Mouse (Mus musculus) neural tube, embryonic 11.5 days (tissue): ENCODE results near the gene Dlx4. TPM values are rescaled to one million over a fixed set of nuclear protein-coding genes. Genes with fewer than 3 reads are reported as not detected.

Experiments
- polyA plus RNA-seq: library from polyadenylated mRNA; unstranded; fragments of >200 nt; fragmentation: Nextera tagmentation; extraction: Ambion mirVana; gene quantifications from 2 replicates; pipeline ENCODE4 v1.2.1, GENCODE M21; 2014

Dlx4 gene
- polyA plus RNA-seq, 1 experiment from 2014 or later = 0.11 TPM

Other genes starting within 250 kb of the Dlx4 start
- gene Col1a1, start 210.0 kb downstream of the Dlx4 start, polyA plus RNA-seq = 111 and 128 TPM in 2 replicates
- gene Hils1, start 178.7 kb downstream of the Dlx4 start, polyA plus RNA-seq = not detected in 2 replicates
- gene Sgca, start 169.9 kb downstream of the Dlx4 start, polyA plus RNA-seq = 1.9 and 2.2 TPM in 2 replicates
- gene Ppp1r9b, start 155.2 kb downstream of the Dlx4 start, polyA plus RNA-seq = 15.3 and 17.0 TPM in 2 replicates
- gene Samd14, start 136.4 kb downstream of the Dlx4 start, polyA plus RNA-seq = 53.1 and 56.2 TPM in 2 replicates
- 16.2 and 17.9 TPM in 2 replicates for gene Pdk2, start 104.9 kb downstream of the Dlx4 start, polyA plus RNA-seq
- gene Itga3, start 69.5 kb downstream of the Dlx4 start, polyA plus RNA-seq = 4.9 and 5.2 TPM in 2 replicates
- 1.8 and 2.2 TPM in 2 replicates for gene Dlx3, start 26.1 kb downstream of the Dlx4 start, polyA plus RNA-seq
- gene Tac4, start 115.3 kb upstream of the Dlx4 start, polyA plus RNA-seq = 0.24 and 0.32 TPM in 2 replicates
- 86.8 and 87.9 TPM in 2 replicates for gene Kat7, start 164.0 kb upstream of the Dlx4 start, polyA plus RNA-seq
- 11.8 and 12.2 TPM in 2 replicates for gene Fam117a, start 190.8 kb upstream of the Dlx4 start, polyA plus RNA-seq
- gene Slc35b1, start 238.4 kb upstream of the Dlx4 start, polyA plus RNA-seq = 132 and 136 TPM in 2 replicates